Mouse (Mus musculus) ES-E14 (cell line): Measurements from ENCODE around the gene Ccnd3. TPM values are rescaled to one million over a fixed set of nuclear protein-coding genes. Genes with fewer than 3 reads are reported as not detected.

ENCODE experiments used
- DNase-seq: peaks from one replicate; pipeline ENCODE4 v3.0.0-alpha.2; 2013; ENCODE audit warnings: low read depth, low spot score
- H3K27ac ChIP-seq: 2 replicates; pipeline ENCODE4 v1.5.1; 2012; ENCODE audit warnings: low read depth, mild to moderate bottlenecking, low read length, moderate library complexity, mixed read lengths; ENCODE audit not compliant: poor library complexity, insufficient read depth, severe bottlenecking
- H3K36me3 ChIP-seq: 2 replicates; pipeline ENCODE4 v1.6.1; 2012; ENCODE audit warnings: mild to moderate bottlenecking, low read length, moderate library complexity, mixed read lengths; ENCODE audit not compliant: control insufficient read depth, poor library complexity, insufficient read depth, severe bottlenecking
- H3K4me1 ChIP-seq, 2 experiments: fragments of 150-350 bp in 1 of 2; sonication (generic) in 1 of 2; 2 replicates each; pipeline ENCODE4 v1.6.1; 2012; ENCODE audit warnings: low read length in 2 of 2, mild to moderate bottlenecking in 1 of 2, mixed read lengths in 1 of 2; ENCODE audit not compliant: control insufficient read depth in 2 of 2, insufficient read depth in 2 of 2, poor library complexity in 1 of 2
- H3K4me3 ChIP-seq, 2 experiments: fragments of 150-350 bp in 1 of 2; sonication (generic) in 1 of 2; 2 replicates each; pipeline ENCODE4 v1.5.1; 2012; ENCODE audit warnings: low read length in 2 of 2, low read depth in 1 of 2, mild to moderate bottlenecking in 1 of 2, mixed read lengths in 1 of 2; ENCODE audit not compliant: insufficient read depth in 1 of 2, poor library complexity in 1 of 2, severe bottlenecking in 1 of 2
- H3K9ac ChIP-seq: 2 replicates; pipeline ENCODE4 v1.6.1; 2012; ENCODE audit warnings: low read depth, mild to moderate bottlenecking, low read length, mixed read lengths; ENCODE audit not compliant: poor library complexity, insufficient read depth, severe bottlenecking
- H3K9me3 ChIP-seq: fragments of 150-350 bp; sonication (generic); 2 replicates; pipeline ENCODE4 v1.6.1; 2012; ENCODE audit warnings: low read depth, mild to moderate bottlenecking, low read length; ENCODE audit not compliant: control insufficient read depth, insufficient read depth
- CHD2 ChIP-seq: IDR thresholded peaks from 2 replicates; pipeline ENCODE4 v1.6.1; 2014; ENCODE audit warnings: mild to moderate bottlenecking, low read depth, low read length, inconsistent platforms
- HCFC1 ChIP-seq: IDR thresholded peaks from 2 replicates; pipeline ENCODE4 v1.6.1; 2012; ENCODE audit warnings: low read length, inconsistent platforms, borderline replicate concordance; ENCODE audit not compliant: insufficient read depth
- MAFK ChIP-seq: IDR thresholded peaks from 2 replicates; pipeline ENCODE4 v1.6.1; 2014; ENCODE audit warnings: mild to moderate bottlenecking, low read depth, low read length, inconsistent platforms; ENCODE audit not compliant: insufficient read depth
- ZC3H11A ChIP-seq: IDR thresholded peaks from 2 replicates; pipeline ENCODE4 v1.6.1; 2012; ENCODE audit warnings: low read depth, mild to moderate bottlenecking, inconsistent platforms, low read length, borderline replicate concordance
- ZNF384 ChIP-seq: IDR thresholded peaks from 2 replicates; pipeline ENCODE4 v1.6.1; 2012; ENCODE audit warnings: low read depth, low read length, inconsistent platforms
- in situ Hi-C, 2 experiments: fragments of 600-800 bp; cut with MboI; formaldehyde crosslinking; loops; one replicate each; pipeline ENCODE4 v1.15.1; 2025; ENCODE audit warnings: low sequenced_read_pairs in 2 of 2, inconsistent platforms in 1 of 2; ENCODE audit not compliant: unreplicated experiment in 2 of 2
- total RNA-seq: library from RNA; depleted of rRNA; stranded (reverse); fragments of 300-350 nt; gene quantifications from 2 replicates; pipeline ENCODE4 v1.2.3, GENCODE M21; 2012

Gene Ccnd3
- total RNA-seq, 1 experiment: 131 TPM

GRCm38 (mm10) chr17:47484241-47484921 lies 20.5 kb upstream of the Ccnd3 start:
- Histone ChIP-seq H3K4me1 (peaks cover 0 to 43% of the 10 kb centered on the region in 2 experiments; a peak in 2 of 4 replicates), H3K4me3 (no peak overlapping the region), H3K9me3 (no peaks in the 10 kb centered on the region), H3K36me3 (peaks cover 15% of the 10 kb centered on the region), H3K9ac (no peak overlapping the region), H3K27ac (peak overlapping the region; percentile 80)
- TF ChIP-seq CHD2 (no peak), ZNF384 (no peak), HCFC1 (no peak), MAFK (no peak), ZC3H11A (no peak)
- in situ Hi-C loops: no loop called here
- DNase-seq: peak; percentile 70

- DNase-seq: no peak
- H3K36me3 ChIP-seq: peaks cover 21% of the 10 kb centered on the region
- H3K4me1 ChIP-seq: peaks cover 0 to 47% of the 10 kb centered on the region in 2 experiments; a peak in 2 of 4 replicates
- no peak for TF ChIP-seq CHD2
- TF ChIP-seq MAFK: no peak
- no peak for TF ChIP-seq HCFC1
- no peak for TF ChIP-seq ZNF384
- TF ChIP-seq ZC3H11A: no peak
- peak overlapping the region; percentile 80; the same call in 1 of the 2 replicates for H3K27ac ChIP-seq
- H3K4me3 ChIP-seq: no peak overlapping the region
- in situ Hi-C loops: no loop called here
- no peaks in the 10 kb centered on the region for H3K9me3 ChIP-seq
- H3K9ac ChIP-seq: no peak overlapping the region
Measured at GRCm38 (mm10) chr17:47484993-47485392, 19.9 kb upstream of the Ccnd3 start.

- in situ Hi-C loops: no loop called here
- TF ChIP-seq ZNF384: no peak
- no peak for TF ChIP-seq CHD2
- TF ChIP-seq ZC3H11A: no peak
- TF ChIP-seq MAFK: no peak
- no peak for TF ChIP-seq HCFC1
- Histone ChIP-seq H3K36me3 (peaks cover 28% of the 10 kb centered on the region), H3K4me1 (peaks cover 0 to 43% of the 10 kb centered on the region in 2 experiments; a peak in 2 of 4 replicates), H3K9me3 (no peaks in the 10 kb centered on the region), H3K9ac (no peak overlapping the region), H3K27ac (no peak overlapping the region), H3K4me3 (no peak overlapping the region)
- DNase-seq: no peak
Measured at GRCm38 (mm10) chr17:47485791-47486190, 19.1 kb upstream of the Ccnd3 start.

- H3K36me3 ChIP-seq: peaks cover 70% of the 10 kb centered on the region
- TF ChIP-seq MAFK: no peak
- TF ChIP-seq HCFC1: no peak
- no peak for TF ChIP-seq CHD2
- TF ChIP-seq ZC3H11A: no peak
- TF ChIP-seq ZNF384: no peak
- H3K4me3 ChIP-seq: no peak overlapping the region
- H3K27ac ChIP-seq: no peak overlapping the region
- peaks cover 0 to 39% of the 10 kb centered on the region in 2 experiments; a peak in 1 of 4 replicates for H3K4me1 ChIP-seq
- DNase-seq: no peak
- H3K9me3 ChIP-seq: no peaks in the 10 kb centered on the region
- in situ Hi-C loops: no loop called here
- no peak overlapping the region for H3K9ac ChIP-seq
Measured at GRCm38 (mm10) chr17:47490791-47491190, 14.1 kb upstream of the Ccnd3 start.
